Mouse (Mus musculus) midbrain, embryonic 11.5 days (tissue): ENCODE measurements around the gene 1700028P14Rik. TPM values are rescaled to one million over a fixed set of nuclear protein-coding genes. Genes with fewer than 3 reads are reported as not detected.

ENCODE experiments used
- ATAC-seq: fragments of 200-750 bp; cut with Nextera tagmentation; 2 replicates; pipeline ENCODE4 v1.8.0; 2017; ENCODE audit warnings: moderate TSS enrichment, moderate library complexity; ENCODE audit not compliant: low FRiP score
- DNase-seq: peaks from one replicate; pipeline ENCODE4 v3.0.0; 2015; ENCODE audit warnings: low spot score; ENCODE audit errors: missing footprints
- H3K27ac ChIP-seq: fragments of 300-500 bp; sonication (generic); 2 replicates; pipeline ENCODE4 v1.5.1; 2014; ENCODE audit warnings: low read depth, low read length
- H3K27me3 ChIP-seq: fragments of 300-500 bp; sonication (generic); 2 replicates; pipeline ENCODE4 v1.6.1; 2014; ENCODE audit warnings: mild to moderate bottlenecking, low read length, moderate library complexity, mixed read lengths; ENCODE audit not compliant: control insufficient read depth, insufficient read depth
- H3K36me3 ChIP-seq: fragments of 300-500 bp; sonication (generic); 2 replicates; pipeline ENCODE4 v1.6.1; 2014; ENCODE audit warnings: mild to moderate bottlenecking, low read length, moderate library complexity, mixed read lengths; ENCODE audit not compliant: control insufficient read depth, insufficient read depth
- H3K4me1 ChIP-seq: fragments of 300-500 bp; sonication (generic); 2 replicates; pipeline ENCODE4 v1.6.1; 2014; ENCODE audit warnings: low read length; ENCODE audit not compliant: control insufficient read depth, insufficient read depth
- H3K4me2 ChIP-seq: fragments of 300-500 bp; sonication (generic); 2 replicates; pipeline ENCODE4 v1.6.1; 2014; ENCODE audit warnings: mild to moderate bottlenecking, moderate library complexity
- H3K4me3 ChIP-seq: fragments of 300-500 bp; sonication (generic); 2 replicates; pipeline ENCODE4 v1.5.1; 2014; ENCODE audit warnings: low read depth, low read length
- H3K9ac ChIP-seq: fragments of 300-500 bp; sonication (generic); 2 replicates; pipeline ENCODE4 v1.6.1; 2014; ENCODE audit warnings: low read length
- H3K9me3 ChIP-seq: fragments of 300-500 bp; sonication (generic); 2 replicates; pipeline ENCODE4 v1.6.1; 2016; ENCODE audit warnings: low read length; ENCODE audit not compliant: control insufficient read depth
- WGBS: fragments of 180-500 bp; shearing (Covaris S2); extraction: QIAGEN DNeasy Blood & Tissue Kit; methylation state at CpG from one replicate; pipeline ENCODE4 v1.1.7; 2014; 5-methylcytosine and 5-hydroxymethylcytosine counted together
- polyA plus RNA-seq: library from polyadenylated mRNA; unstranded; fragments of >200 nt; fragmentation: Nextera tagmentation; extraction: Ambion mirVana; gene quantifications from 2 replicates; pipeline ENCODE4 v1.2.1, GENCODE M21; 2014

1700028P14Rik gene
- polyA plus RNA-seq, 1 experiment from 2014 or later: not detected

GRCm38 (mm10) chr19:23521831-23522230 is 130.8 kb downstream of the 1700028P14Rik start:
- Histone ChIP-seq H3K27ac (no peak overlapping the region), H3K4me2 (no peak overlapping the region), H3K4me1 (no peaks in the 10 kb centered on the region), H3K27me3 (no peaks in the 10 kb centered on the region), H3K9me3 (no peaks in the 10 kb centered on the region), H3K36me3 (no peaks in the 10 kb centered on the region), H3K4me3 (no peak overlapping the region), H3K9ac (no peak overlapping the region)
- WGBS: 91% methylated on average over 4 of the region's 4 CpGs
- DNase-seq: no peak
- ATAC-seq: no peak

DNA sequence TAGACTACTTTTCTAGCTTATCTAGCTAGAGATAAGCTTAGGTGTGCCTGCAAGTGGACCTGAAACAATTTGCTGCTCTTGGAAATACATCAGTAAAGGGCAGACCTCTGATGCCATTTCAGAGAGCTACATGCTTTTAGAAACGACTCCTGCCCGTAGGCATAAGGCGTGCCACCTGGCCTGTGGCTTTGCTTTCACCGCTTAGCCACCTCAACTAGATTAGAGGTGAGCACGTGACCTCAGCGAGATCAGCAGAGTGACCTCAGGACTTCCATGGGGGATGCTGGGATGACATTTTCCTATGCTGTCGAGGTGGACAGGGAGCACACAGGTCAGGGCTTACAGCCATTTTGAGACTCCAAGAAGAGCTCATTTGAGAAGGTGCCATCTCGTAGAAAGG is 131.5 kb downstream of the 1700028P14Rik start:
- WGBS: 87% methylated on average over 8 of the region's 8 CpGs
- H3K27ac ChIP-seq: no peak overlapping the region
- no peak for DNase-seq
- no peaks in the 10 kb centered on the region for H3K27me3 ChIP-seq
- no peaks in the 10 kb centered on the region for H3K9me3 ChIP-seq
- no peak overlapping the region for H3K4me3 ChIP-seq
- H3K4me2 ChIP-seq: no peak overlapping the region
- no peak for ATAC-seq
- H3K36me3 ChIP-seq: no peaks in the 10 kb centered on the region
- H3K9ac ChIP-seq: no peak overlapping the region
- no peaks in the 10 kb centered on the region for H3K4me1 ChIP-seq

- Histone ChIP-seq H3K36me3 (no peaks in the 10 kb centered on the region), H3K9me3 (no peaks in the 10 kb centered on the region), H3K4me3 (no peak overlapping the region), H3K9ac (no peak overlapping the region), H3K27ac (no peak overlapping the region), H3K27me3 (no peaks in the 10 kb centered on the region), H3K4me1 (no peaks in the 10 kb centered on the region), H3K4me2 (no peak overlapping the region)
- ATAC-seq (no peak), DNase-seq (no peak)
- 86% methylated on average over 5 of the region's 5 CpGs for WGBS
Observed at GRCm38 (mm10) chr19:23520629-23521028, 132.0 kb downstream of the 1700028P14Rik start.

GRCm38 (mm10) chr19:23518477-23518876 is 134.1 kb downstream of the 1700028P14Rik start:
- Histone ChIP-seq H3K4me2 (no peak overlapping the region), H3K27me3 (no peaks in the 10 kb centered on the region), H3K9ac (no peak overlapping the region), H3K4me3 (no peak overlapping the region), H3K27ac (no peak overlapping the region), H3K4me1 (no peaks in the 10 kb centered on the region), H3K9me3 (no peaks in the 10 kb centered on the region), H3K36me3 (no peaks in the 10 kb centered on the region)
- 95% methylated on average over 5 of the region's 5 CpGs for WGBS
- DNase-seq: no peak
- ATAC-seq: no peak

DNA sequence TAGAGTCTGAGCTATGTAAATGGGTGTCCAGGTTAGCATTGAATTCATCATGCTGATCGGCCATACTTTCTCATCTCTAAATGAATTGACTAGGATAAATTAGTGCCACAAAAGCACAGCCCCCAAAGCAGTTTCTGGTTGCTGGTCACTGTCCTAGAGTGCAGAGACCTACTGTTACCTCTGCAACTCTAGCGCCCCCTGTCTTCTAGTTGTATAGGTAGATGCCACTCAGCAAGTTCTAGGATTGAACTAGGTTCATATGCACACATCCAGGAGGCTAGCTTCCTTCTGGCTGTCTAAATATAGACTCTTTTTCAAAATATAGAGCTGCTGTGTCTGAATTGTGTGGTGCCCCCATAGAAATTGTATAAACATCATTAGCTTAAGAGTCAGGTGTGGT is 141.3 kb downstream of the 1700028P14Rik start:
- no peak for DNase-seq
- no peak overlapping the region for H3K4me3 ChIP-seq
- H3K27ac ChIP-seq: no peak overlapping the region
- H3K9ac ChIP-seq: no peak overlapping the region
- no peak for ATAC-seq
- no peak overlapping the region for H3K4me2 ChIP-seq
- no peaks in the 10 kb centered on the region for H3K9me3 ChIP-seq
- H3K4me1 ChIP-seq: peaks cover 7% of the 10 kb centered on the region
- H3K36me3 ChIP-seq: no peaks in the 10 kb centered on the region
- no peaks in the 10 kb centered on the region; the same call in 1 of the 2 replicates for H3K27me3 ChIP-seq
- WGBS: 51% methylated on average over 2 of the region's 2 CpGs

Other genes with a start within 250 kb of the 1700028P14Rik start
- 1.5 and 1.9 TPM in 2 replicates for gene Mamdc2, start 204.4 kb downstream of the 1700028P14Rik start, polyA plus RNA-seq
- 7.7 and 8.7 TPM in 2 replicates for gene Ptar1, start 34.6 kb upstream of the 1700028P14Rik start, polyA plus RNA-seq
- 1.2 and 1.4 TPM in 2 replicates for gene Apba1, start 106.1 kb upstream of the 1700028P14Rik start, polyA plus RNA-seq